Mouse (Mus musculus): ENCODE data around the gene Plek.
"Not testable (repeated sequence)": the region's sequence is repeated elsewhere in the genome, so short reads cannot be mapped to it uniquely, and the experiment has no call there.

The Plek gene

DNA sequence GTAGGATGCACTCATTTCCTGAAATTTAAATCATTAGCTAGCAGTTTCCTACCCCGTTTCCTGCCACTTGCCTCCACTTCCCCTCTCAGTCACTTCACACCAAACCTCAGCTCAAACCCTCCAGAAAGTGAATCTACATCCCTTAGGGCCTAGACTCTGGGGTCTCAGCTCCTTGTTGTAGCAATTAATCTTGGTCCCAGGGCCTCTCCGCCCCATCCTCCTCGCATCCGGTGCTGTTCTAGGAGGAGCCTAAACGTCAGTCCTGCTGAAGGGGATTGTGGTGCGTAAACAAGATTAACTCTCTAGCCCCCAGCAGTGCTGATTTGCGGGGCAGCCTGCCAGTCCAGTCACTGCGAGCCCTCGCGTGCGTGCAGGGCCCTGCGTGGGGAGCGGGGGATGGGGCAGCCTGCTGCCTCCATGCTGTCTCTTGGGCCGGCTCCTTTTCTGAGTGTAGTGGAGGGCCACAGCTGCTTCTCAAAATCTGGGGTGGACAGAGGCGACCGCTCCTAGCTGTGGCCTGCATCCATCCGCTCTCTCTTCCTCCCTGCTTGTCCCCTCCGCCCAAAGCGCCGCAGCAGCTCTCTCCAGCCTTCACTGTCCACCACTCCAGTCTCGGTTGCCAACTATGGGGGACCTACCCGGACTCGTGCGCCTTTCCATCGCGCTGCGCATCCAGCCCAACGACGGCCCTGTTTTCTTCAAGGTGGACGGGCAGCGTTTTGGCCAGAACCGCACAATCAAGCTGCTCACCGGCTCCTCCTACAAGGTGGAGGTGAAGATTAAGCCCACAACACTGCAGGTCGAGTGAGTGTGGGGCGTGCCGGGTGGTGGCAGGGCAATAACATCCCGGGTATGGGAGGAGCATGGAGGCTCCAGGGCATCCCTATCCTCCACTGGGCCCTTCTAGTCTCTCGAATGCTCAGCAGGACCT, at the start of gene Plek, which contains the start of gene Cnrip1:
Plek (minus strand) TSS at position 837 of the 931 bp plus-strand sequence.
Cnrip1 (plus strand) TSS at position 42 of the 931 bp plus-strand sequence.
- DNase-seq (ENCODE audit: low read depth, low spot score), result peak; percentile 74

DNA sequence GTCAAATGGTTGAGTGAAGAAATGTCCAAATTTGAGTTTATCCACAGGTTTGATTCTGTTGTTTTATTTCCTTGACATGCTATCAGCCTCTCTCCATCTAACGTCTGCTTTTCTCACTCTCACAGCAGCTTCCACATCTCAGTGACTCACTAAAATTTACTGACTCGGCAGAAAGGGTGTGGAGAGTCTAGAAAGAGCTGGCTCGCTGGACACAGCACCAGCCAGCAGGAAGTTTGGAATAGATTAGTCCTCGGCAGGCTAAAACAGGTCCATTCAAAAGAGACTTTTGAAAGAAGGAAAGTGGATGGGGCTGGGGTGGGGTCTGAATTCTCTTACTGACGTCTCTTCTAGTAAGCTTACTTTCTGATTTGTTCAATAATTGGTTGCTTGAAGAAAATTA, 33.9 kb upstream of the Plek start:
- no peak for DNase-seq (ENCODE audit: low read depth, low spot score)

DNA sequence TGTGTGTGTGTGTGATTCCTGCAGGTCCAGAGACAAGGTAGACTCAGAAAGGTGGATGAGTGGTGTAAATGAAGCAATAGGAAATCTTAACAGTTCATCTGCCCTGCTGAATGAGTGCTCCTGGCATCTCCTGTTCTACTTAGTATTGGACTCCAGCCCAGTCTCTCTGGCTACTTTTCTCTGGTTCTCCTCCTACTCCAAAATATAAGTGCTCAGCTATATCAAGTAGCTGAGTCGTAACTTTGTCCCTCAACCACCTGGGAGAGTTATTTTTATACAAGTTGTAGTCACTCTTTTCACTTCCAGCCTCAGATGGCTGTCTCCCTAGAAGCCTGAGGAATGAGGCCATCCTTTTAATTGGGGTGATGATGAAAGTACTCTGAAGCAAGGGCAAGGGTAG, 31.7 kb upstream of the Plek start:
- DNase-seq (ENCODE audit: low read depth, low spot score), result no peak

DNA sequence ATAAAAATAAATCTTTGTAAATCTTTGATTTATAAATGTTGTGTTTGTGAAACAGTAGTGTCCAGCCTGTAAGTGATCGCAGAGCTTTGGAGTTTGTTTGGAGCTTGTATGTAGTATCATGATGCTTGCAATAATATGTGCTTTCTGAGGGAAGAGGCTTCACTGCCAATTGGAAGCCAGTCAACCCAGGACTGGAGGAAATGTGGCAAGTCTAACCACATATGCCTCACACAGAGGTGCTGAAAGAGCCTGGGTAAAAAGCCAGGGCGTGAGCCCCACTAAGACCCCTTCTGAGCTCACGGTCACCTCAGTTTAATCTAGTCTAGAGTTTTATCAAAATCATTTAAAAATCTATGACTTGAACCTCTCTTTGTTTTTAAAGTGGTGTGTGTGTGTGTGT, 31.3 kb upstream of the Plek start:
- DNase-seq (ENCODE audit: low read depth, low spot score), result no peak

DNA sequence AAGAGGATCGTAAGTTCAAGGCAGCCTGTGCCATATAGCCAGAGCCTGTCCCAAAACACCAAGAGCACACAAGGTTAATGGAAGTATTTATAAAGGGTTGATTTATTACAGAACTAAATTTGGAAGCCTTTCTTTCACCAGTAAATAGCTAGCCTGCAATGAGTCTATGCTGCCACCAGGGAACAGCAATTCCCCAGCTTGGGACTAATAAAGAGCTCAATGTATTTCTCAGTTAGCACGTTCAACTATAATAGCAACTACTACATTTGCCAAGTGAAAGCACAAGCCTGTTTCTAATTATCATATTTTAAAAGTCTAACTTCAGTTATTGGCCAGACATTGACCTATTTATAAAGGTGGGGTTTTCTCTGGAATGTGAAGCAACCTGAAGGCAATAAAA, 30.8 kb upstream of the Plek start:
- peak; percentile 4 for DNase-seq (ENCODE audit: low read depth, low spot score)

DNA sequence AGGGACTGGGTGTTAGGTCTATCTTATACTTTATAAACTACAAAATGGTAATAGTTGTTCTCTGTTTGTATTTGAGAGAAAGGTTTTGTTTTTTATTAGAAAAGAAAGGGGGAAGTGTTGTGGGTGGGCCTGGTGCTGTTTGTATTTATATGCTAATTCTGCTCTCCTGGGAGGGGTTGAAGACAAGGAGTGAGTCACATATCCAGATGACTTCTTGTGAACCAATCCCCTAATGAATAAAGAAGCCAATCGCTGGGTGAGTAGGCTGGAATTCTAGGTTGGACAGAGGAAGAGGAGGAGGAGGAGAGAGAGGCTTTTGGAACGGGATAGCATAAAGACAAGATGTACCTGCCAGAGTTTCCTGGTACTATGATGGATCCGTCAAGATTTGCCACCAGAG, 29.9 kb upstream of the Plek start:
- no peak for DNase-seq (ENCODE audit: low read depth, low spot score)

DNA sequence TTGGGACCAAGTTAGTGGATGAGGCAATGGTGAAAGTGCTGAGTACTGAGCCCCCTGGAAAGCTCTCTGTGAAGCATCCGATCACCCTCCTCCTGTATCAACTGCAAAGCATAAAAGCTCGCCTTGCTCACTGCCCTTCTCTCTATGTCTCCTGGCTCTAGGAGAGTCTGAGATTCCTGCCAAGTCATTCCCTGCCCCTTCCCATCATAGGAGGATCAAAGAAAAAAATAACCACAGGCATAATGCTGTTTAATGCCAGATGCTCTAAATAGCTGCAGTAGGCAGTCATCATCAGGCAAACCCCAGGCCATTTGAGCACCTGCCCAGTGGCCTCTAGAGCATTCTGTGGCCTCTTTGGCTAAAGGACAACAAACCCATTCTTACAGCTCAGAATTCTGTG, 23.5 kb upstream of the Plek start:
- no peak for DNase-seq (ENCODE audit: low read depth, low spot score)

DNA sequence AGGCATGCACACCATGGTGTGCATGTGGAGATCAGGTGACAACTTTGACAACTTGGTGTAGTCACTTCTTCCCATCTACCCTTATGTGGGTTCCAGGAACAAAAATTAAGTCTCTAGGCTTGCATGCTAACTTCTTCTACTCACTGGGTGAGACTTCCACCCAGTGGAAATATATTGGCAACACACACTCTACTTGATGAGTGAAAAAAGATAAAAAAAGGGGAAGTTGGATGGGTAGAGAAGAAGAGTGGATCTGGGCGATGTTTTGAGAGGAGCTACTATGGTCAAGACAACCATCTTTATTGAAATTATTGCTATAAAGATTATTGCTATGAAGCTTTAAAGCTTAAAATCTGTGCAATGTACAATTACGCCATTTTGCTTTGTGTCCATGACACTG, 17.2 kb upstream of the Plek start:
- DNase-seq (ENCODE audit: low read depth, low spot score), result not testable (repeated sequence)

DNA sequence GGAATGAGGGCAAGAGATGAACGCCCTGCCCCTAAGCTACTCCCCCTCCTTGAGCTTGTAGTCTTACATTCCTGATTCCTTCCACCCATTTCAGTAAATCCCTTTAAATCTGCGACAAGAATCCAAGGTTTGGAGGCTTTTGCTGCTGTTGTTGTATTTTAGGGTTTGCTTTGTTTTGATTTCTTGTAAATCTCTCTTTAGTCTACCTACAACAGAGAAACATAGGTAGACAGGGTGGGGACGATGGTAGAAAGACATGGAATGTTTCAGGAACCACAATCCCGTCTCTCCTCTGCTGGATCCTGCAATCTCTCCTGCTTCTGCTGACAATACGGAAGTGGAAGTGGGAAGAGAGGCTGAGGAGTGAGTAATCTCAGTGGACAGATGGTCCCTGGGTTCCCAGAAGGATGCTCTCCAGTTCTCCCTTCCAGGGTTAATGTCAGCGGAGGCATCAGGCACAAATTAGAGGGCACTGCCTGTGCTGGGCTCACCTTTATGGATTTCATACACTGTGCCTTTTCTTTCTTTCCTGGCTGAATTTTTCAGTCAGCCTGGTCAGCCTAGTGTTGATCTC, 382 bp upstream of the Plek start:
- peak; percentile 9 for DNase-seq (ENCODE audit: low read depth, low spot score)

DNA sequence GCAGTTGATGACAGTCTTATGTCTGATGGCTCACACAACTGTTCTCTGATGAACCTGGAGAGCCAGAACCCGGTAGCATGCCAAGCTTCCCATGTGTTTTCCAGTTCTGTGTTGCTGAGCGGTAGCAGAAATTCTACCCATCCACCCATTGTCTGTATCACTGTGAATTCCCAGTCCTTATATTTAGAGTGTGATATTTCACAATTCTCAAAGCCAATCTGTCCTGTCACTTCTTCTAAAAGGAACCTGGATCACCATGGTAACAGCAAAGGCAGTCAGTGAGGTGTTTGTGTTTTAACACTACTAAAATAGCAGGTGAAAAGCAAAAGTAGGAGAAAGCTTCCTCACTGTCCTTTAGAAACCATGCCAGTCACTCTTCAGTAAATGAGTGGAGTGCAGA, 6.4 kb downstream of the Plek start:
- no peak for DNase-seq (ENCODE audit: low read depth, low spot score)

DNA sequence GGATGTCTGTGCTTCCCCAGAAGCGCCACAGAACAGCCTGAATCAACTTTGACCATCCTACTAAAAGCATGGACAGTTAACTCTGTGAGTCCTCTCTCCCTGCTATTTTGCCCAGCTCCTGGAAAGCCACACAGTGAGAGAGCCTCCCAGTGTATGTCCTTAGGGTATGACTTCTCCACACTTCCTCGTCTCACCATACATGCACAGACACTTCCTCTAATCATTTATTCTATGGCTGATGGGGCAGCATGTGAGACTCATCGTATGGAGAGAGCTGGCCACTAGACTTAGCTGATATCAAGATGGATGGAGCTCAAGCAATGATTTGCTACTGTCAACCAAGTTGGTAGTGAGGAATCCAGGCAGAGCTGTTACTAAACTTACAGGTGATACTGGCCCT, 28.2 kb downstream of the Plek start:
- no peak for DNase-seq (ENCODE audit: low read depth, low spot score)

DNA sequence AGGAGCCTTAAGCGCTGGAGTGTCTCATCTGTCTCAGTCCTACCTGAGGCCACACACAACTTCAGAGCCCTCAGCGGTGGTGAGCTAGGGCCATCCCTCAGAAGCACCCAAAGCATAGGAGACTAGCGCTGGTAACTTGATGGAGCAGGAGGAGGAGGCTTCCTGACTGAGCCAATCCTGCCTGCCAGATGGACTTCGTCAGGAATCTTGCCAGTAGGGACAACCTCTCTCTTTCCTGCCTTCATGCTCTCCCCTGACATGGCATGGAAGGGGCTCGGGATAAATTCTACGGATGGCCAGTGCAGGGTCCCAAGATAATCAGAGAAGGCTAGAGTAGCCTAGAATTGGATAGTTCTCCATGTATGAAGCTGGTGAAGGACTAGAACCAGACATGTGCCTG, 29.0 kb downstream of the Plek start:
- no peak for DNase-seq (ENCODE audit: low read depth, low spot score)

DNA sequence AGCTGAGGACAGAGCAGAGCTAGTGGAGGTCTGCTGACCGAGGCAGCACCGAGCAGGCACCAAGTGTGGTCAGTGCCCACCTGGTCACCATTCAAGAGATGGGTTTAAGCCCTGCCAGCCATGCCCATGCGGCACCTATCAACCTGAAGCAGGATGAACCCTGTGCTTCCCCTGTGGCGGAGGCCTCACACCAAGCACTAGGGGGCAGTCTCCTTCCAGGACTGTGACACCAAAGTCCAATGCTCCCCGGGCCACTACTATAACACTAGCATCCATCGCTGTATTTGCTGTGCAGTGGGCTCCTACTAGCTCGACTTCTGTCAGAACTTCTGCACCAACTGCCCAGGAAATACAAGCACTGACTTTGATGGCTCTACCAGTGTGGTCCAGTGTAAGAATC, 32.9 kb downstream of the Plek start:
- DNase-seq (ENCODE audit: low read depth, low spot score), result no peak

DNA sequence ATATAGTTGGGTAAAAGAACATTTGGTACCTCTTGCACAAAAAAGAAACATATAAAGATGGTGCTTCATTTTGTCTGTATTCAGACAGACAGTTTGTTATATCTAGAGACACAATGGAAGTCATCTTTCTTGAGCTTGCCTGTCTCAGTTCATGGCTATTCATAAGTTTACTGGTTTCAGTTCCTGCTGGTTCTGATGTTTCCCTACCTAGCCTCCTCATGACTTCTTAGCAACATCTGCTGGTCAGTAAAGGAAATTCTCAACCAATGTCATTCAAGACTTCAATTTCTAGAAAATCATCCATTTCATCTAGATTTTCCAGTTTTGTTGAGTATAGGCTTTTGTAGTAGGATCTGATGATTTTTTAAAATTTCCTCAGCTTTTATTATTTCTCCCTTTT, 39.2 kb downstream of the Plek start:
- no peak for DNase-seq (ENCODE audit: low read depth, low spot score)

DNA sequence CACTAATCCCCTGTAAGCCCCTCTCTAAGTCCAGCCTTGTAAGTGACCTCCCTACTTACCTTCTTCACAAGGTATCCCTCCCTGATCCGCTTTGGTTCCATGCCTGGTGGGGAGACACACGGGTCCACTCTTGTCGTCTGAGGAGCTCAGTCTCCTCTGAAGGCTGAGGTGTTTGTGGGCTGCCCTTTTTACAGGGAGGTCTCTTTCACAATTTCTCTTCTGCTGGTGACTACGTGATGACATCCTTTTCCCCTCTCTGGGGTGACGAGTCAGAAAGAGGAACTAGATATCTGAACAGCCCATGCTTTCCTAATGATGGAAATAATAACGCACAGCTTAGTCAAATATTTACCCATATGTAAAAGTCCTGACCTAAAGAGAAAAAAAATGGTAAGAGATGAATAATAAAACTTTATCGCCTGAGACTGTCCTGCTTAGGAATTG, 43.7 kb downstream of the Plek start:
- no peak for DNase-seq (ENCODE audit: low read depth, low spot score)

DNA sequence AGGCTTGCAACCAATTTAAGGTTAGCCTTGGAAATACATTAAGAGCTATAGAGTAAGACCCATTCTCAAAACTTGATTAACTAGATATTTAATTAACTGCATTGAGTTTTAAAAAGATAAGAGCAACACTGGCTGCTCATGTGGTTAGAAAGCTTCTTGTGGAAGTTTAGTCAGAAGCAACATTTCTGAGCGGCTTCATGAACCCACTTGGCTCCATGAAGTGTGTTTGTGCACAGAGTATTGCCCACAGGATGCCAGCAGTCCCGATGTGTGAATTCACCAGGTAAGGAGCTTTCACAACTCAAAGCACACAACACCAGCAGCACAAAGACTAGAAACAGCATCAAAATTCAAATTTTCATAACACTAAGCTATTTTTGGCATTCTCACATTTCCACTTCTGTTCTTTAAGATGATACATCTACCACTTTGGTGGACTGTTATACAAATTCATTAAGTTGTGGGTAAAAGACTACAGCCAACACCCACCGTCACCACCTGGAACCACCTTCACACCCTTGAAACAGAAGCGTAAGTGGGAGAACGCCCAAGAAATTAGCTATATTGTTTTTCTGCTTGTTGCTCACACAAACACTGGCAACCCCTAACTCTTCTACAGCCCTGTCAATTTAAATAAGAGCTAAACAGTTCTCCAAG, 44.5 kb downstream of the Plek start:
- no peak for DNase-seq (ENCODE audit: low read depth, low spot score)

DNA sequence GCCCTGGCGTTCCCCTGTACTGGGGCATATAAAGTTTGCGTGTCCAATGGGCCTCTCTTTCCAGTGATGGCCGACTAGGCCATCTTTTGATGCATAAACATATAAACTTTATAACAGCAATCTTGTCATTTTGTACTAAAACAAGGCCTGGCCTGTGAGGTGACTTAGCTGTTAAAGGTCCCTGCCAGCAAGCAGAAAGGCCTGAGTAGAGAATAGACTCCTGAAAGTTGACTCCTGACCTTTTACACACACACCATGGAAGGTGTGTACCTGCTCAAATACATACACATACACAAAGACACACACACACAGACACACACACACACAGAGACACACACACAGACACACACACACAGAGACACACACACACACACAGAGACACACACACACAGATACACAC, 45.7 kb downstream of the Plek start:
- DNase-seq (ENCODE audit: low read depth, low spot score), result not testable (repeated sequence)

DNA sequence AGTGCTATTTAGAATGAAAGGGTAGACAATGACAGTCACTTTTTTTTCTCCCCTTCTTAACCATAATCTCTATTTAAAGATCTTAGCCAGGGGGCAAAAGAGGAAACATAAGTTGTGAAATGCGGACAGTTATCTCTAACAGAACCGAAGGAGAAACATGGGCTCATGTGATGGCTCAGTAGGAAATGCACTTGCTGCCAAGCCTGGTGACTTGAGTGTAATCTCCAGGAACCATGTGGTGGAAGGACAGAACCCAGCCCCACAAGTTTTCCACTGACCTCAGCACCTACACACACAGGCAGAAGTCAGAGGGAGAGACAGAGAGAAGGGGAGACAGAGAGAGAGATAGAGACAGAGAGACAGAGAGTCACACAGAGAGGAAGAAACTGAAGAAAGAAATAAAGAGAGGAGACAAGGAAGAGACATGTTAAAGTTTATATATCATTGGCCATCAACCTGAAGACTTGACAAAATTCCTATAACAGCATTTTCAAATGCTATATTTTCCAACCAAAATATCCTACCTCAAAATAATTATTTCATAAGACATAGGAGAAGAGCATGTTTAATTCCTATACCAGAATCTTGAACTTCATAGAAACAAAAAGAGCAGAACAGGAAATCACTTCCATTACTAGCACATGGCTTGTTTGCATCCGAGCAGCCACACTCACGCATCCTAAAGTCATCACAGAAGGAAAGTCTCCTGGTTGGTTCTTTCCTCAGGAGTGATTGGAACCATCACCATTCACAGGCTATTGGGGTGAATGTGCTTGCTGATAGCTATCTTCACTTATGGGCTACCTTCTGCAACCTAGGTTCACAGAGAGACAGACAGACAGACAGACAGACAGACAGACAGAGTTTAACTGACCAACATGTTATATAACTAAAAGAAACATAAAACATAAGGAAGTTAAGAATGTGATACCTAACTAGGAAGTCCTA, 47.0 kb downstream of the Plek start:
- no peak for DNase-seq (ENCODE audit: low read depth, low spot score)

DNA sequence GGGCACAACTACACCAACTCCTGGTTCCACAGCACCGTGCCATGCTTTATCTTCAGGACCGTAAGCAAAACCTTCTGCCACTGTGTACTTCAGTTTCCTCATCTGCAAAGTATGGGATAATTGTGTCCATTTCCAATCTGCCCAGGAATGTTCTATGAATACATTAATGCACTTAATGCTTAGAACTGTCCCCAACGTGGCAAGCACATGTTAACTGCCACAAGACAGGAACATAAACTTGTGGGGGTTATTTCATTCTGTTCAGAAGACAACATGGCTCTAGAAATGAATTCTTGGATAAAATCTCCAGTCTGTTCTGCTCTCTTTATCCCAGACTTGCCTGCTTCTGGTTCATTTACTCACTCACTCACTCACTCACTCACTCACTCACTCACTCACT, 48.4 kb downstream of the Plek start:
- DNase-seq (ENCODE audit: low read depth, low spot score), result no peak

DNA sequence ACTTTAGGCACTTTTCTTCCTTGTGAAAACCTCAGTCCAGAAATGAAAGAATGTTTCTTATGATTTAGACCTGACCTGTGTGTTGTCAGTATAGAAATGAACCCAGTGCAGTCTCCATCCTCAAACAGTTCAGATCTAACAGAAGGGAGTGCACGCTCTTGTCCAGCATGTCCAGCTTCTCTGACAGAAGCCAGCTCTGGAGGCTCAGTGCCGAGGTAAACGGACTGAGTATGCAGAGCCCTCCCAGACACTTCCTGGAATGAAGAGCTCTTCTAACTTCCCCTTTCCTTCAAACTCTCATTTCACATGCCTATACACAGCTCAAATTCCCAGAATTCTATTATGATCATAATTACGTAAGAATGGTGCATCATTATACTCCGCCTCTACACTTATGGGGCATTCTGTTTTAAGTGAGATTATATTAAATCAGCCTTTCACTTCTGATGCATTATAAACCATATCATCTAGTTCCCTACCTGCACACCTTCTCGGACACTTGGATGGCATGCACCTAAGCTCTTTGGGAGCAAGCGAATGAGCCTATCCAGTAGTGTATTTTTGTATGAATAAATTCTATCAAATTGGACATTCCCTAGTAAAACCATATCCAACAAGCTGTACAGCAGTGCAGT, 49.3 kb downstream of the Plek start:
- no peak for DNase-seq (ENCODE audit: low read depth, low spot score)

All from retina, postnatal 7 days (tissue).